Mouse (Mus musculus): ENCODE results near the gene Agap1.

DNA sequence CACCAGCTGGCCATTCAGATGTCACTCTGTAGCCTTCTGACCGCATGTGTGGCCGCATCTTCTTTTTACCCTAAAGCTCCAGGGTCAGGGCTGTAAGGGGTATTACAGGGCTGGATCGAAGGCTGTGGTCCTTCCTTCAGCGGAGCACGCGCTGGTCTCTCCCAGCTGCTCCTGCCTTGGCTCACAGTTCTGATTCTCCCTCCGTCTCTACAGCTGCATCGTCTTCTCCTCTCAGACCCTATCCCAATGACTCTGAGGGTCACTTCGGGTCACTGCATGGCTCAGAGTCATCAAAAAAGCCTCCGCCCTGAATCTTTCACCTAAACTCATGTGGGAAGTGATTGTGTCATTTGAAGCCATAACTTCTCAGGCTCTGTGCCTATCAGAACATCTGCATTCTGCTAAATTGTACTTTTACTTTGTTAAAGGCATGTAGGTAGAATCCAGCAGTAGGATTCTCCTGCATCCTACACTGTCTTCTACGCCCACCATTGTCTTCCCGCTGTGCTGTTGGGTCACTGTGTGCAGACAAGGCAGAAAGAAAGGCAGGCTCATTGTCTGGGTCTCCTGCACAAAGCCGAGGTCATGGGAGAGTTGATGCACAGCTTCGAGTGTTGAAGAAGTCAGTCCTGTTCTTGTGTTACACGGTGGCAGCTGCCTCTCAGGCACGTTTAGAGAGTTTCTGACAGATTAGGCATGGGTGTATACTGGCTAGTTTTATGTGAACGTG is 65.5 kb downstream of the Agap1 start:
- TF ChIP-seq POLR2A (IDR thresholded peaks at IDR 0.05; ENCODE audit: control insufficient read depth, extremely low read depth, insufficient read depth, low read length, poor library complexity): no peak
- TF ChIP-seq CTCF (IDR thresholded peaks at IDR 0.05; ENCODE audit: borderline replicate concordance, control insufficient read depth, extremely low read depth, insufficient read depth, low read length, poor library complexity): no peak

Measured in thymus, adult 2 months (tissue).